Mouse (Mus musculus): ENCODE data around the gene Gatad2a.

GRCm38 (mm10) chr8:69957419-69957818 lies 38.8 kb downstream of the Gatad2a start:
- TF ChIP-seq CTCF (IDR thresholded peaks at IDR 0.05; ENCODE audit: low read depth) (no peak), EP300 (IDR thresholded peaks at IDR 0.05; ENCODE audit: low read depth) (no peak)
